Mouse (Mus musculus) CH12F3 (cell line): ENCODE measurements at regions not wholly inside any gene's neighbourhood (a gene's known extent, or its start where the extent isn't known, plus 50 kb on each side); places are given as distances from the start of the nearest gene placed in this dataset.

Experiments
- in situ Hi-C: fragments of 300-500 bp; cut with MboI; formaldehyde crosslinking; loops from 2 replicates; pipeline ENCODE4 v1.14.3; 2020; ENCODE audit warnings: low sequenced_read_pairs

DNA sequence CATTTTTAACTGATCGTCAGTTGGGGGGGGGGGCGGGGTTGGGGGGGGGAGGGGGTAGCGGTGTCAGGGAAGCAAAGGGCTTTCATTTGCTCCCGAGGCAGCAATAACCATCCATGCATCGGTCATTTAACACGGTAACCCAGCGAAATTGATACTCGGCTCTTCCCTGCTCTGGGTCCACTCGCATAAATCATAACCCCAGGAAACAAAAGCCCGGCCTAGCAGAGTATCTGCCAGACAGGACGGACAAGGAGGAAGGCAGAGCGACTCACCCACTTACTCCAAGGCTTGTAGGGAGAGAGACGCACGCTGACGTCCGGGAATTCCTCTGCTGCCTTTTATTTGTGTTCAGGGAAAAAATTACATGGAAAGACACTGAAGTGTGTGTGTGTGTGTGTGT is 319.5 kb downstream of the Gm45692 start:
- in situ Hi-C loops = no loop called here

DNA sequence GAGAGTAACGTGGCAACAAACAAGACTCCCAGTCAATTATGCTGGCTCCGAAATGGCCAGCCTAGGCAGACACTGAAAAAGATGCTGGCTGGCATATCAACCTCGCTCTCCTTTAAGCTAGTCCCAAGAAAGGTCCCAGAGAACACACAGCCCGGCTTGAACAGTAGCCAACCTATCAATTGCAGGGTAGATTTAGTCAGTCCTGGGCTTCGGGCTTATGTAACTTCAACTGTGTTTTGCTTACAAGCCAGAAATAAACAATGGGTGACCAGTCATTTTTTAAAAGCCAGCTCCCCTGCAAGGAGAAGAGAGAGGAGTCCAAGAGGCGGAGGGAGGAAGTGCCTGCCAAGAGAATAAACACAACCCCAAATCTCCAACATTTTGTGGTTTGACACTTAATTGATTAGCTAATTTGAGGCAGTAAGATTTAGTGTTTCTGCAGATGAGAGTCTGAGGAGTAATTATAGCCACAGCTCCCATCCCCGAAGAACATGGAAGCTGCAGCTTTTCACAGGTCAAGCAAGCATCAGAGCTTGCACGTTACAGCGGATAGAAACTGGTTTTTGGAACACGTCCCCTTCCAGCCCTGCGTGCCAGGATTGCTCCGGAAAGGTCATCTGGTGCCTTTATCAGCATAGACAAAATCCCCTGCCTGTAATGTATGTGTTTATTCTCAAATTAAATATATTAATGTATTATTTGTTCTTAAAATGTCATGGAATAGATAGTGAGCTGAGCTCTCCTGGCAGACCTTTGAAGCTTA is 322.1 kb downstream of the Gm45692 start:
- in situ Hi-C loops = no loop called here

DNA sequence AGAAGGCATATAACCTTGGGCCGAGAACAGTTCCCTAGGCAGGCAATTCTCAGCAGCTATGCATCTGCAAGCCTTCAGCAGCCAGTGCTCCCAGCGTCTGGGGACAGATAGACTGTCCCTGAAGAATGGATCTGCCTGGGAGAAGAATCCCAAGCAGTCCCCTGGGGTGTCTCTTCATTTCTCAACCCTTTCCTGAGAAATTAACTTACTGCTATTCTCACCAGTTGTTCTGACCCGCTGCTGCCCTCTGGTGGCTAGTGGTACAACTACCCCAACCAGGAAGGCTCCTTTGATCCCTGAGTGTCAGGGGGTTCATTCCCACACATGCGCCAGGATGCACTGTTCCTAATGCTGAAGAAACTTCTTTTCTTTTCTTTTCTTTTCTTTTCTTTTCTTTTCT is 323.7 kb downstream of the Gm45692 start:
- in situ Hi-C loops = no loop called here

DNA sequence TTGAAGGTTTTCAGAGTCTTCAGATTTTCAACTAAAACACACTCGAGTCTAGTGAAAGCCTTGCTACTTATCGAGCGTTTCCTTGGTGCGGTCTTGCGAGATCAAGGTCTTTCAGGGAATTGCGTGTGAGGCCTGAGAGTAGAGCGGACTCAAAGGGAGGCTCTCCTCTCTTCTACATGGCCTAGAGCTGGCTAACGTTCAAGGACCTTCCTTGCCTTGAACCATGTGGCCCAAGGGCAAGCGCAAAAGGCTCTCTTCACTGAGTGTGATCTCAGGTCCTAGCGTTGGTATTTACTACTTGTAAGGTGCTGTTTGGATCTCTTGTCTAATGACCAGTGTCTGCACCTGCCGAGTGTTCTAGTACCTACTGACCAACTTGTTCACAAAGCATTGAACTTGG is 324.4 kb downstream of the Gm45692 start:
- in situ Hi-C loops = no loop called here

DNA sequence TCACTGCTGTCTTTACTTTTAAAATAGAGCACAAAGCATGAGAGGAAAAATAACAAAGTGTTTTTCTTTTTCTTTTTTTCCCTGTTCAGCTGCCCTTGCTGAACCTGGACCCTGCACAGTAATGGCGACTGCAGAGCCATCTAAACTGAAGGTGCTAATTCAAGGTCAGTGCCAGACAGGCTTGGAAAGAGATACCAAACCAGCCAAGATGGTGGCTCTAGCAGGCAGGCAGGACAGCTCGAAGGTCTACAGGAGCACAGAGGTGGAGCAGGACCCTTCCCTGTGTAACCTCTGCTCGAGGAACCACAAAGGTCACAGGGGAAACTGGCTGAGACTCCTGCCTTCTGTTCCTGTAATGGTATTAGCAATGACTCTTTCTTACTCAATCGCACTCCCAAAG is 326.7 kb downstream of the Gm45692 start:
- in situ Hi-C loops = no loop called here

DNA sequence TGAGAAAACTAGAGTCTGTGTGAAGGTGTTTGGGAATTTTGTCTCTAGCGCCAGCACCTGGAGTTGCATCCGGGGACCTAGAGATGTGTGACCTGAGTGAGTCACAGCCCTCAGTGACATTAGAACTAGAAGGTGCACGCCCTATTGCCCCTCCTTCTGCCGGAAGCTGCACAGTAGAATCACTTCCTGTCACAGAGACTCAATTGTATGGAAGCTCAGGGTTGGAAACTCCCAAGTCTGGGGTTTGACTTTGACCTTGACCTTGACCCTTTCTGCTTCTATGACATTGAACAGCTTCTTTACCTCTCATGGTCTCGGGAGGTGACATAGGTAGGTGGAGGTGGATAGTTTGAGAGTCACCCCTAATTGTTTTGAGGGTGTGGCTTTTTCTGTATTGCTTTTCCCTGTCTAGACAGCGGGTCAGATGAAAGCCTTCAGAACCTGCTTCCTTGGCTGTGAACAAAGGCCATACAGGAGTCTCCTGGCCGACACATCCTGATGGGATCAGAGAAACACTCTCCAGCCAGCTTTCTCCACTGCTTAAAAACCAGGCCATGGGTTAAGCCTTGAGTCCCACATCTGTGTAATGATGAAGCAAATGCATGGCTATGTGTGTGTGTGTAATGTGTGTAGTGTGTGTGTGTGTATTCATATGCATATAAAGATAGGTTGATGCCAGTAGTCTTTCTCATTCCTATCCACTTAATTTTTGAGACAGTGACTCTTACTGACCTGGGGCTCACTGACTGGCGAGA is 328.7 kb downstream of the Gm45692 start:
- in situ Hi-C loops = no loop called here

DNA sequence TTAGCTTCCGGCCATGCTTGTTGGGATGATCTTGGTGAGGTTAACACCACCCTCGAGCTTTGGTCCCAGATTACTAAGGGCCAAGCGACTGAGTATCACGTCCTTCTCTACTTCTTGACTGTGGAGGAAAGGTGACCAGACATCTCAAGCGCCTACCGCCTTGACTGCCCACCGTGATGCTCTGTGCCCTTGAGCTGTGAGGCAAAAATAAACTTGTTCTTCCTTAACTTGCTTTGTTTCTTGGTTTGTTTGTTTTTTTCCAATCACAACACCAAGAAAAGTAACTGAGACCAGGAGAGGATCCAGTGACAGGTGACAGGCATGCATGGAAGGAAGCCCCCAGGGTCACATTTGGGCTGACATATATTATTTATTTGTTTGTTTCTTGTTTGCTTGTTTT is 330.0 kb downstream of the Gm45692 start:
- in situ Hi-C loops = no loop called here

DNA sequence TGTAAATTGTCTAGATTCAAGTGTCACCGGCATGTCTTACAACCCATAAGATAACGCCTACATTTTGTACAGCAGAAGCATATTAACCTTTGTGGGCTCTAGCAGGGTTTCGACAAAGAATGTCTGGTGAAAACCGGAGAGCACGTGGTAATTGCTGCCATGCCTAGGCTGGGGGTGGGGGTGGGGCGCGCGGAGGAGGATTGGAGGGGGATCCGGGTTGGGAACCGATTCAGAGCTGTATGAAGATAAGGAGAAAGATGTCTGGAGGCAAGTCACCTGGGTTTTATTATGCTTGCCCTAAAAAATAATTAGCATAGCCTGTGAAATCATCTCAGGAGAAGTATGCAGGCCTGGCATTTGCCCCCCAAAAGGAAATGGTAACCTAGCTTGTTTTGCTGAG is 331.2 kb downstream of the Gm45692 start:
- in situ Hi-C loops = loop anchor here (25.0 kb wide), 1 partner anchor 537 kb away; the partner anchor contains the start of gene Zfp703

DNA sequence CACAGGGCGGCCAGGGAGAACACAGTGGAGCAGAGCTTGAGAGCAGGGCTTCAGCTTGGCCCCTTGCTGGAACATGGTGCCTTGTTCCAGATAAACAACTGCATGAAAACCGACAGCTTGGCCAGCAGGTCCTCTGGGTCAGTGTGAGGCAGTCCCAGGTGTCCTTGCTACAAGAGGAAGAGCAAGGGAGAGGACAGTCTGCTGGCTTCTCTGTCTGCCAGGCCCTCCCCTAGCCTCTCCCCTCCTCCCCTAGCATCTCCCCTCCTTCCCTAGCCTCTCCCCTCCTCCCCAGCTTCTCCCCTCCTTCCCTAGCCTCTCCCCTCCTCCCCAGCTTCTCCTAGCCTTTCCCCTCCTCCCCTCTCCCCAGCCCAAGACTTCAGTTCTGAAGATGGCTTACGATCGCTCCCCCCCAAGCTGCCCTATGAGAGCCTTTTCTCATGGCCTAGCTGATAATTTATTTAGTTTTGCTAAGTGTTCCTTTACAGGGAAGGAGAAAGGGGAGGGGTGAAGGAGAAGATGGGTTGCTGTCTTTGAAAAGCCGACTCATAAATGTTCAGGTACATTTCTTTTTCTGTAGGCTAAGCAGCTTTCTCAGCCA is 333.7 kb downstream of the Gm45692 start:
- in situ Hi-C loops = loop anchor here (25.0 kb wide), 1 partner anchor 534 kb away; the partner anchor contains the start of gene Zfp703

DNA sequence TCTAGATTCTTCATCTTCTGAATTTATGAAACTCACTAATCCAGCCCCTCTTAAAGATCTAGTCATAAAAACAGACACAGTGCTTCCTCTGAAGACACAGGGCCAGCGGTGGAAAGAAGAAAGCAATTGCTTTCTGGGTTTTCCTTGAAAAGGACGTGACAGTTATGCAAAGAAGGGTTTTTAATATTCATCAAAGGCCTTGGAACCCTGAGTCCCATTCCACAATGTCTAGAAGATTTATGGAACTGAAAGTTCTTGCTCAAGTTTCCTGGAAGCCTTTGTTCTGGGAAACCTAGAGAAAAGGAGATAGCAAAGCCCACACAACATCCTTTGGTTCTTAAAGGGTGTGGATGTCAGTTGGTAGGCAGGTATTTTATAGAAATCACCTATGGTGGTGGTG is 346.0 kb downstream of the Gm45692 start:
- in situ Hi-C loops = loop anchor here (25.0 kb wide), 1 partner anchor 522 kb away; the partner anchor contains the start of gene Zfp703

DNA sequence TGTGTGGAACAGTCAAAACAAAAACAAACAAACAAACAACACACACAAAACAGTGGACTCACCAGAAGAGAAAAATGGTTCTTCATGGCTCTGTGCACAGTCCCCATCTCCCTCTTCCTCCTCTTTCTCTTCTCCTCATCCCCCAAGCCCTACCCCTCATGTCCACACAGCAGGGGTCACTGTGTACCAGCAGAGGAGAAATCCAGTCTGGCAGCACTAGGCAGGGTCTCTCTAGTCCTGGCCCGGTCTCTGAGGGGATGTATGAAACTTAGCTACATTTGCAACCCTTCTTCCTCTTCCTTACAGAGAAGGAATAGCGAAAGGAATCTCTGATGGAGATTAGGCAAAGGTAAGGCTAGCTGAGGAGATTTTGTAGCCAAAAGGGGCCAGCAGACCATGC is 349.1 kb downstream of the Gm45692 start:
- in situ Hi-C loops = loop anchor here (25.0 kb wide), 1 partner anchor 519 kb away; the partner anchor contains the start of gene Zfp703

DNA sequence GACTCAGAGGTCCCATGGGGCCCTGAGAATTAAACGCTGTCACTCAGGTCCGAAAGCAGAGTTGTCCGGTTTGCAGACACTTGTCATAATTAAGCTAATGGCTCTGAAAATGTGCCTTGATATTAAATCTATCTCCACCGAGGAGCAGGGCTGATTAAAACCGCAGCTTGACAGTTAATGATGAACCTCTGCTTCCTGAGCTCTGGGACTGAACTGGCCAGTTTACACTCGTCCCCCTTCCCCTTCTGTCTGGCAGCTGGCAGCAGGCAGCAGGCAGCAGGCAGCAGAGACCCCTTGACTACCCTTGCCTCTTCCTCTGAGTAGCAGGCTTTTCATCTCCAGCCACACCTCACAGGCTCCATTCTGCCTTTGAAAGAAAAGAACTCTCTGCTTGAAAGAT is 350.4 kb downstream of the Gm45692 start:
- in situ Hi-C loops = loop anchor here (25.0 kb wide), 1 partner anchor 518 kb away; the partner anchor contains the start of gene Zfp703

DNA sequence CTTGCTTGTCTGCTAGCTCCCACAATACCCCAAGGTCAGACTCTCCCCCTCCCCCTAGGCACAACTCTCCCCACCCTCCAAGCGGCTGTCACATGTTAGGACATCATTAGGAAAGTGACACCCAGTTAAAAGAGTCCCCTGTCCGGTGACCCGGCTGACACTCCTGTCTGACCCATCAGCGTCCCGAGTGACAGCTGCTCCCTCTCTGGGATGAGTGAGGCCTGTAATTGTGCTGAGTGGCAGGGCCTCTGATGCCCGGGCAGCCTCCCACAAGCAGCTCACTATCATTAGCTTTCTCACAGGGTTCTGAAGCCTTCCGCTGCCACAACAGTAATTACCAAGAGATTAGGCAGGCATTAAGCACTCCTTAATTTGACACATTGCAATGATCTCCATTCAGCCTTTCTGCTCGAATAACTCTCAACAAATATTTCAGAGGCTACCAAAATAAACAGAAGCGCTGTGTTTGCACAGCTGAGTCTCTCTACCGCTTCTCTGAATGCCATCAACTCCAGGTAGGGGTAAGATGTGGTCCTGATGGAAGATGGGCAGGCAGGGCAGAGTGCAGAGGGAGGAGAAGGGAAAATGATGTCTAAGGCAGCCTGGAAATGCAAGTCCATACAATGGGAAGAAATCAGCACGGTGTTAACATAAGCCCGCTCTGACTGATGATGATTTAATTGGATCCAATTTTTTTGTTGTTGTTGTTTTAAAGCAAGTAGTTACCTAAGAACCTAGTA is 352.6 kb downstream of the Gm45692 start:
- in situ Hi-C loops = loop anchor here (25.0 kb wide), 1 partner anchor 515 kb away; the partner anchor contains the start of gene Zfp703

DNA sequence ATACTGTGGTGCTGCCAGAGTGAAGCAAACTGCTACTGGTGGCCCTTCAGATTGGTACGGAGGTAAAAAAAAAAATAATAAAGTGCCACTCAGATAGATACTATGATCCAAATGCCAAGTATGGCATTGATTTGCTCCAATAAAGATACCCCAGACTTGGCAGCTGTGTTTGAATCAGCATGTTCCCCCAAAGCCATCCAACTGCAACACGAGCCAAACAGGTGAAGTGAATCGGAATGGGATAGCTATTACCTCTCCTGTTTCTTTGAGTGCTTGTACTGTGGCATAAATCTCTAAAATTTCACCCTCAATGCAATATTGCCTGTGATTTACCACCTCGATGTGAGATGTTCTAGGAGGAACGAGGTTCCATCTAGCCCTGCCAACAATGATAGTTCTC is 365.4 kb downstream of the Gm45692 start:
- in situ Hi-C loops = no loop called here

DNA sequence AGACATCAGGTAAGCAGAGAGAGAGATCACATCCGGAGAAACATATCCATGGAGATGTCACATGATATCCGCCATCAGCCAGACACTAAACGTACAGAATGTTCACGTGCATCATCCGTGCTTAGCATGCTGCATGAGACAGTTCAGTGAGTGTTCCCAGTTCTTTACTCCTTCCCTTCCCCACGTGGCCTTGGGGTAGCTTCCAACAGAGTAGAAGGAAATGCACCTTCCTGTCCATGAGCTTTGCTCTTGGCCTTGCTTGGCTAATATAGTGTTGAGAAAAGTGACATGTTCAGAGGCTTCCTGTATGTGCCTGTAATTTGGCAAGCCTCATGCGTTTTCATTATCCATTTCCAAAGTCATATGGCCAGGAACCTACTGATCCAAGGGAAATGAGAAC is 368.5 kb downstream of the Gm45692 start:
- in situ Hi-C loops = no loop called here

DNA sequence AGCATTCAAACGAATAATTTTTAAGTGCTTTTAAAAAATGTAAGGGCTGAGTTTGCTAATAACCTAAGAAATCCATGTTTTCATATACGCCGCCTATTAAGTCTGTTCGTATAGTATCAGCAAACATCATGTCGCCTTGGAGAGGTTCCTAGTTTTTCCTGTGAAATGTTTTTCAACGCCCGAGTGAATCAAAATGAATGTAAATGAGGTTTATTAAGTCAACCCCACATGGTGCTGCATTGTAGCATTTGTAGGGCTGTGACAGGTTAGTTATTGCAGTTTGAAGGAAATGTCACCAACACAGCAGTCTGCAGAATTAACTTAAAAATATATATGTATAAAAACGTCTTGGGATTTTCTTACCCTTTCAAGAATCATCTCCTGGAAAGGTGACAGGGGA is 369.3 kb downstream of the Gm45692 start:
- in situ Hi-C loops = no loop called here

DNA sequence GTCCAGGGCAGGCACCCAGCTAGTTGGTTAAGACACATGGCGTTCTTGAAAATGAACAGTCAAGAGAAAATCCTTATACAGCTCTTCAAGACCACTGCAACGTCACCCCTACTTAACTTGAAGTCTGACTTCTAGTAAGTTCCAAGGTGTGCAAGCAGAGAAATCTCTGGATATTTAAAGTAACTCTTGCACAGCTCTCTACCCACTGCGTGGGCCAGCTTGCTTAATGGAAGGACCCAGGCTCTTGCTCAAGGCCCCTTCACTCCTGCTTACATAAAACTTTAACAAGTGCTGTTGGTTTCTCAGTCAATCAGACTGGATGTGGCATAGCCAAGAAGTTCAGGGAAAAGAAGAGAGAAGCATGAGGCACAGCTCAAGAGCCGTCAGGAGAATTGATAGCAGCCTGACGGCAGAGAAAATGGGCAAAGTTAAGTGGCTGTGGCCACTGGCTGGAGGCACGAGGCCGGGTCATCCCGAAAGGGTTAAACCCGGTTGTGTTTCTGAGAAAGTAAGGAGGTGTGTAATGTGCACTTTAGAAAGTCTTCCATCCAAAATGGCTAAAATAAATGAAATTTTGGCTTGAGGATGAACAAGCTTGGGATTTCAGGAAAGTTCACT is 382.0 kb downstream of the Gm45692 start:
- in situ Hi-C loops = no loop called here

DNA sequence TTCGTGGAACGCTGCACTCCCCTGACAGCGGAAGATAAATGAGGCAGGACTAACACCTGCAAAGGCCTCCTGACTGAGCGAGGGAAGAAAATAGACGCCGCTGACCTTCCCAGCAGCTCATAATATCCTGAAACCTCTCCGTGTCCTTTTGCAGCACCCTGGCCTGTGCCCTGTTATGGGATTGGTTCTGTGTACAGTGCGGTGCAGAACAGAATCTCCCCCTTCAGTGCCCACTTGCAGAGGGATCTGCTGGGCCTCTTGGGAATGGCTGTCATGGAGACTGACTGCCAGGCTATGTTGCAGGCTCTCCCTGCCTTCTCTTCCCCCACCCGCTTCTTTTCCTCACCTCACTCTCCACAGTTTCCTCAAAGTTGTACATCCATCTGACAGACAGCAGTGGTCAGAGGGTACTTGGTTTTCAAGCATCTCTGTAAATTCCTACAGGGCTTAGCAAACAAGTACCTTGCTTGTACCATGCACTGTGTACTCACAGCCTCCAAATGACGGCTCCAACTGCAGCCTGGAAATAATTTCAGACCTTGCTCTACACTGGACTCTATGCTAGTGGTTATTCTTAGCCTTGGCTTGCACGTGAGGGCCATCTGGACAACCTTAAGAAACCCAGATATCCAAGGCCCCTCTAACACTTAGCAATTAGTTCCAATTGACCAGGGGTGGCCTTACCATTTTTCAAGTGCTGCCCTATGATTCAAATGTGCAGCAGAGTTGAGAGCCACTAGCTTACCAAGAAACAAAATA is 382.7 kb downstream of the Gm45692 start:
- in situ Hi-C loops = no loop called here

DNA sequence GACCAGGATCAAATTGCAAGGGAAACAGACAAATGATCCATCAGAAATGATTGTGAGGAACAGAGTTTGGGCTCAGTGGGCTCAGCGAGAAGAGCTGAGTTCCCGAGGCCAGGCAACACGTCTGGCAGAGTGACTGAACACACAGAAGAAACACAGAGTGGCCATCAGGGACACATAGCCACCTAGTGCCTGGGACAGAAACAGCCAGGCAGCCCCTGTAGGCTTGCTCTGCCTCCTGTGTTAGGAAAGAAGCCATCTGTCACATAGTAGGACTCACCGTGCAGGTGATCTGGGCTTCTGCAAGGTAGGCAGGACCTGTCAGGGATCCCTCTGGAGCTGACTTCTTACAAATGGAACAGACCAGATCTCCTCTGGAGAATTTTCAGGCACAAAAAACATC is 383.4 kb downstream of the Gm45692 start:
- in situ Hi-C loops = no loop called here

DNA sequence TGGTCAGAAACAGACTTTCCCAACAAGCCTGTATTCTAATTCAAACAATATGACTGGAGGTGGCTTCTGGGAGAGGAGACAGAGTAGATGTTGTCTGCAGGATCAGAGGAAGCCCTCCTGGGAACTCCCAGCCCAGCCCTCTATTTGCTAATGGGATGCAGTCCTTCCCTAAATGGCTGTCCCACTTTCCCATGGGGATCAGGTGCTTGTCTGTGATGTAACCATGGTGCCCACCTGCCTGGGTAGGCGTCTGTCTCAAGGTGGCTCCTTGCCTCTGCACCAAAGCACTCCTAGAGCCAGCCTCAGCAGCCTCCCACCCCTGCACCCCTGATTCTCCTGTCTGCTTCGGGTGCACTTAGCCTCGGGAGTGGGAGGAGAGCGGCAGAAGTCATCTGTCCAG is 384.6 kb downstream of the Gm45692 start:
- in situ Hi-C loops = no loop called here
